Mouse (Mus musculus) embryonic facial prominence, embryonic 14.5 days (tissue): ENCODE results near the gene Peli2. TPM values are rescaled to one million over a fixed set of nuclear protein-coding genes. Genes with fewer than 3 reads are reported as not detected.

Experiments used
- ATAC-seq: fragments of 200-750 bp; cut with Nextera tagmentation; 2 replicates; pipeline ENCODE4 v1.8.0; 2017; ENCODE audit warnings: low read depth, moderate number of reproducible peaks, moderate TSS enrichment
- DNase-seq: peaks from one replicate; pipeline ENCODE4 v3.0.0-alpha.2; 2015; ENCODE audit warnings: low spot score
- H3K27ac ChIP-seq: fragments of 300-500 bp; sonication (generic); replicated peaks from 2 replicates; pipeline ENCODE4 v1.5.1; 2014; ENCODE audit warnings: low read depth, mild to moderate bottlenecking, low read length, moderate library complexity
- H3K27me3 ChIP-seq: fragments of 300-500 bp; sonication (generic); replicated peaks from 2 replicates; pipeline ENCODE4 v1.6.1; 2014; ENCODE audit warnings: low read length; ENCODE audit not compliant: control insufficient read depth, insufficient read depth
- H3K36me3 ChIP-seq: fragments of 300-500 bp; sonication (generic); 2 replicates; pipeline ENCODE4 v1.6.1; 2014; ENCODE audit warnings: low read length, mixed read lengths; ENCODE audit not compliant: control insufficient read depth, insufficient read depth
- H3K4me1 ChIP-seq: fragments of 300-500 bp; sonication (generic); 2 replicates; pipeline ENCODE4 v1.6.1; 2014; ENCODE audit warnings: antibody characterized with exemption, low read length; ENCODE audit not compliant: control insufficient read depth, insufficient read depth
- H3K4me2 ChIP-seq: fragments of 300-500 bp; sonication (generic); 2 replicates; pipeline ENCODE4 v1.6.1; 2014; ENCODE audit warnings: low read depth, mild to moderate bottlenecking, low read length, moderate library complexity, mixed read lengths
- H3K4me3 ChIP-seq: fragments of 300-500 bp; sonication (generic); 2 replicates; pipeline ENCODE4 v1.5.1; 2014; ENCODE audit warnings: low read depth, mild to moderate bottlenecking, low read length
- H3K9ac ChIP-seq: fragments of 300-500 bp; sonication (generic); 2 replicates; pipeline ENCODE4 v1.6.1; 2014; ENCODE audit warnings: low read depth, mild to moderate bottlenecking, low read length, moderate library complexity, mixed read lengths
- H3K9me3 ChIP-seq: fragments of 300-500 bp; sonication (generic); 2 replicates; pipeline ENCODE4 v1.6.1; 2016; ENCODE audit warnings: low read length; ENCODE audit not compliant: control insufficient read depth
- WGBS: fragments of 180-500 bp; shearing (Covaris S2); extraction: QIAGEN DNeasy Blood & Tissue Kit; methylation state at CpG from one replicate; pipeline ENCODE4 v1.1.7; 2014; 5-methylcytosine and 5-hydroxymethylcytosine counted together
- polyA plus RNA-seq: library from polyadenylated mRNA; unstranded; fragments of >200 nt; fragmentation: Nextera tagmentation; extraction: Ambion mirVana; gene quantifications from 2 replicates; pipeline ENCODE4 v1.2.1, GENCODE M21; 2014

Peli2 gene
- polyA plus RNA-seq, 1 experiment from 2014 or later = 5.5 TPM

DNA sequence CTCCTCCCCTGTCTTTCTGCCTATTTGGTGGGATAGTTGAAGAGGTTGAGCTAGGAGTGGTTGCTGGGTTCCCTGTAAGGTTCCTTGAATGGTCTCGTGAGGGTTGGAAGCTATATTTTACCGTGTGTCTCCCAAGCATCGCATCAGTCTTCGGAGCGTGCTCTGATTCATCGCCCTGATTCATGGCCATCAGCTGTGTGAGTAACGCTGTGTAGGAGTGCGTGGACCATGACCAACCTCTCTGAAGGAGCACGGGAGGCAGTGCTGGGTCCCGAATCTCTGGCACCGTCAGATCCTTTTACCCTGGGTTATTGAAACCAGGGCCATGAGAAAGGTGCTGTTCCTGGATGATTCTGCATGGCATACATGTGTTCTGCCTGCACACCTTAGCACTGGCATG, 92.2 kb downstream of the Peli2 start:
- Histone ChIP-seq H3K4me2 (no peak overlapping the region), H3K4me1 (no peaks in the 10 kb centered on the region), H3K9me3 (no peaks in the 10 kb centered on the region), H3K36me3 (no peaks in the 10 kb centered on the region), H3K9ac (no peak overlapping the region), H3K4me3 (no peak overlapping the region), H3K27me3 (no peaks in the 10 kb centered on the region; the same call in 1 of the 2 replicates), H3K27ac (no peak overlapping the region)
- 94% methylated on average over 11 of the region's 11 CpGs for WGBS
- no peak for ATAC-seq
- no peak for DNase-seq

DNA sequence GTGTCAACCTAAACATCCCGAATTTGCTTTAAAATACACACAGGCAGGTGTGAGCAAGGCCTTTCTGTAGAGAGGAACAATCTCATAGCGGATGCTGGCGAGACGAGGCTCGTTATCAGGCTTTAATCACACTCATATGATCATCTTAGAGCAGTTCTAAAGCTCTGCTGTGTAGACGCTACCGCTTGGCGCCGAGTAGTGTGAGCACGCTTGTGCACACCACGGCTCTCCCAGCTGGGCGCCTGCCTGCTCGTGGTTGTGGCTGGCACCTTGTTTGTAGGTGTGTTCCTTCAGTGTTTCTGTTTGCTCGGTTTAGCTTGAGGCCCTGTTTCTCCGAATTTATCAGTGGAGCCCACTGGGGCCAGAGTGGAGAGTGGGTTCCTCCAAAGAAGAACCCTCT, 93.0 kb downstream of the Peli2 start:
- H3K36me3 ChIP-seq = no peaks in the 10 kb centered on the region
- H3K4me3 ChIP-seq = no peak overlapping the region
- WGBS = 94% methylated on average over 15 of the region's 15 CpGs
- H3K4me1 ChIP-seq = no peaks in the 10 kb centered on the region
- H3K9ac ChIP-seq = no peak overlapping the region
- ATAC-seq (no peak), DNase-seq (no peak)
- no peaks in the 10 kb centered on the region for H3K9me3 ChIP-seq
- H3K4me2 ChIP-seq = no peak overlapping the region
- no peaks in the 10 kb centered on the region for H3K27me3 ChIP-seq
- H3K27ac ChIP-seq = no peak overlapping the region

DNA sequence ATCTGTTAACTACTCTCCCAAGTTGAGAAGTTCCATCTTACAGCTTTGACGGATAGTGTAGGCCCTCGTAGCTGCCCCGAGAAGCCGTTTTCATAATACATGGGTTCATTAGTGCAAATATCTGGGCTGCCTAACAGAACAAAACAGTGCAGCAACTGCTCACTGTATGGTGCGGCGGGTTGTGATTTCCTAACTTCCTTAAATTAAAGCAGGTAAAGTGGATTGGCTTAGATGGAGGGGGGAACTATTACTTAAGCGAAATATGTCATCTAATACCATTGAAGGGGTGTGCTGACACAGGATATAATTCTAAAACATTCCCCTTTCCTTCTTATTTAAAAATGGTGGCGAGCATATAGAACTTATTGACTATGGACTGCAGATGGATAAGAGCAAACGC, 101.4 kb downstream of the Peli2 start:
- 86% methylated on average over 9 of the region's 9 CpGs for WGBS
- no peaks in the 10 kb centered on the region for H3K9me3 ChIP-seq

GRCm38 (mm10) chr14:48222684-48223083, 102.1 kb downstream of the Peli2 start:
- 85% methylated on average over 9 of the region's 9 CpGs for WGBS
- Histone ChIP-seq H3K27me3 (no peaks in the 10 kb centered on the region), H3K4me2 (no peak overlapping the region), H3K4me1 (peaks cover 3% of the 10 kb centered on the region; the same call in 1 of the 2 replicates), H3K36me3 (no peaks in the 10 kb centered on the region), H3K9ac (no peak overlapping the region), H3K27ac (no peak overlapping the region), H3K4me3 (no peak overlapping the region), H3K9me3 (no peaks in the 10 kb centered on the region)
- DNase-seq = no peak
- ATAC-seq = no peak

More for the DNA sequence above, 101.4 kb downstream of the Peli2 start:
- H3K4me3 ChIP-seq = no peak overlapping the region
- peaks cover 3% of the 10 kb centered on the region; the same call in 1 of the 2 replicates for H3K4me1 ChIP-seq
- no peaks in the 10 kb centered on the region for H3K36me3 ChIP-seq
- no peak overlapping the region for H3K4me2 ChIP-seq
- DNase-seq (no peak), ATAC-seq (no peak)
- no peaks in the 10 kb centered on the region for H3K27me3 ChIP-seq
- no peak overlapping the region for H3K27ac ChIP-seq
- no peak overlapping the region for H3K9ac ChIP-seq

- no peak overlapping the region for H3K4me3 ChIP-seq
- H3K36me3 ChIP-seq = no peaks in the 10 kb centered on the region
- H3K27me3 ChIP-seq = no peaks in the 10 kb centered on the region
- H3K4me1 ChIP-seq = peaks cover 3% of the 10 kb centered on the region; the same call in 1 of the 2 replicates
- H3K9ac ChIP-seq = no peak overlapping the region
- ATAC-seq (no peak), DNase-seq (no peak)
- H3K9me3 ChIP-seq = no peaks in the 10 kb centered on the region
- H3K4me2 ChIP-seq = no peak overlapping the region
- 75% methylated on average over 1 of the region's 1 CpGs for WGBS
- no peak overlapping the region for H3K27ac ChIP-seq
Observed at GRCm38 (mm10) chr14:48224203-48224602, 103.6 kb downstream of the Peli2 start.

GRCm38 (mm10) chr14:48224861-48225300, 104.3 kb downstream of the Peli2 start:
- Histone ChIP-seq H3K9ac (no peak overlapping the region), H3K4me1 (peaks cover 3% of the 10 kb centered on the region; the same call in 1 of the 2 replicates), H3K4me2 (no peak overlapping the region), H3K4me3 (no peak overlapping the region), H3K9me3 (no peaks in the 10 kb centered on the region), H3K27me3 (no peaks in the 10 kb centered on the region), H3K27ac (no peak overlapping the region), H3K36me3 (no peaks in the 10 kb centered on the region)
- ATAC-seq (no peak), DNase-seq (no peak)
- WGBS = 43% methylated on average over 5 of the region's 5 CpGs

DNA sequence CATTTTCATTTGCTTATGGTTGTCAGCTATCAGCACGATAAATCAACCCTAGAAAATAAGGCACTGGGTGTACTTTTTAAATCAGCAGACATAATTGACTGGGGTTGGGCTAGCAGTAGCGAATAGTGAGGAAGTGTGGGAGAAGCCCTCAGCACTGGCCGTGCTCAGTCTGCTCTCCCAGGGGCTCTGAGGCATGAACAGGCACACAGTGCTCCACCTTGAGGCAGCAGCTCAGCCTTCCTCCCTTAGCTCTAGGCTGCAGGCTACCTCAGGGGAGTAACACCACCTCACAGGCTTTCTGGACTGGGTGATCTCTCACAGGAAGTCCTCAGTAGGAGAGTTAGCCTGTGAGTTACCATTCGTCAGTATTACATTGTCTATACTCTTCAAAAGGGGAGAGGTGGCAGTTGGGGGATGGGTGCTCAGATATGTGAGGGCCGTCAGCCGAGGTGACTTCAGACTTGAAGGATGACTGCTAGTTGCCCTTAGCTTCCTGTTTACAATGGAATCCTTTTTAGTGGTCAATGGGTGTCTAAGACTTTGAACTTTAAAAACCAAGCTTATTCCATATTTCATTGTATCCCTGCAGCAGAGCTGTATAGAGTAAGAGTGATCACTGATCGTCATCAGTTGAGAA, 105.3 kb downstream of the Peli2 start:
- no peaks in the 10 kb centered on the region for H3K27me3 ChIP-seq
- H3K27ac ChIP-seq = no peak overlapping the region
- no peak overlapping the region for H3K4me3 ChIP-seq
- no peak for ATAC-seq
- no peaks in the 10 kb centered on the region for H3K36me3 ChIP-seq
- H3K9me3 ChIP-seq = no peaks in the 10 kb centered on the region
- 68% methylated on average over 7 of the region's 7 CpGs for WGBS
- H3K4me2 ChIP-seq = no peak overlapping the region
- peaks cover 3% of the 10 kb centered on the region; the same call in 1 of the 2 replicates for H3K4me1 ChIP-seq
- no peak overlapping the region for H3K9ac ChIP-seq
- no peak for DNase-seq

GRCm38 (mm10) chr14:48226759-48227158, 106.1 kb downstream of the Peli2 start:
- H3K9ac ChIP-seq = no peak overlapping the region
- no peak for DNase-seq
- no peaks in the 10 kb centered on the region for H3K36me3 ChIP-seq
- WGBS = 76% methylated on average over 10 of the region's 10 CpGs
- no peak overlapping the region for H3K4me2 ChIP-seq
- no peak overlapping the region for H3K27ac ChIP-seq
- H3K27me3 ChIP-seq = no peaks in the 10 kb centered on the region
- H3K4me1 ChIP-seq = peaks cover 3% of the 10 kb centered on the region; the same call in 1 of the 2 replicates
- H3K4me3 ChIP-seq = no peak overlapping the region
- no peaks in the 10 kb centered on the region for H3K9me3 ChIP-seq
- ATAC-seq = peak; percentile 78; the same call in 1 of the 2 replicates
